Mouse (Mus musculus): ENCODE results near the gene Igf1. TPM values are rescaled to one million over a fixed set of nuclear protein-coding genes. Genes with fewer than 3 reads are reported as not detected.

Igf1 gene
- polyA plus RNA-seq, 1 experiment, result 4.1 TPM

- Histone ChIP-seq H3K4me3 (replicated peaks; ENCODE audit: insufficient read depth, low read depth, low read length) (no peak overlapping the region), H3K4me1 (ENCODE audit: control insufficient read depth, insufficient read depth, low read length) (no peaks in the 10 kb centered on the region), H3K27me3 (ENCODE audit: control insufficient read depth, insufficient read depth, low read length) (no peaks in the 10 kb centered on the region), H3K27ac (ENCODE audit: insufficient read depth, low read length) (no peak overlapping the region)
- no peak for TF ChIP-seq POLR2A (IDR thresholded peaks at IDR 0.05; ENCODE audit: borderline replicate concordance, insufficient read depth, low read length)
- TF ChIP-seq CTCF (IDR thresholded peaks at IDR 0.05; ENCODE audit: borderline replicate concordance, insufficient read depth, low read depth, low read length), result no peak
- whole genome bisulfite sequencing, result 2% methylated on average over 6 of the region's 6 CpGs
- peak in 1 of 2 experiments; percentile 5 for DNase-seq
Observed at GRCm38 (mm10) chr10:87927131-87927609, 69.1 kb downstream of the Igf1 start.

GRCm38 (mm10) chr10:87948192-87948591 lies 90.1 kb downstream of the Igf1 start:
- Histone ChIP-seq H3K27me3 (ENCODE audit: control insufficient read depth, insufficient read depth, low read length) (no peaks in the 10 kb centered on the region), H3K4me1 (ENCODE audit: control insufficient read depth, insufficient read depth, low read length) (no peaks in the 10 kb centered on the region), H3K27ac (ENCODE audit: insufficient read depth, low read length) (no peak overlapping the region), H3K4me3 (replicated peaks; ENCODE audit: insufficient read depth, low read depth, low read length) (no peak overlapping the region)
- 47% methylated on average over 4 of the region's 4 CpGs for WGBS
- TF ChIP-seq POLR2A (IDR thresholded peaks at IDR 0.05; ENCODE audit: borderline replicate concordance, insufficient read depth, low read length), result no peak
- no peak for TF ChIP-seq CTCF (IDR thresholded peaks at IDR 0.05; ENCODE audit: borderline replicate concordance, insufficient read depth, low read depth, low read length)
- no peak for DNase-seq

GRCm38 (mm10) chr10:87971536-87971935 lies 113.5 kb downstream of the Igf1 start:
- H3K4me1 ChIP-seq (ENCODE audit: control insufficient read depth, insufficient read depth, low read length), result no peaks in the 10 kb centered on the region
- 67% methylated on average over 6 of the region's 6 CpGs for WGBS
- TF ChIP-seq CTCF (IDR thresholded peaks at IDR 0.05; ENCODE audit: borderline replicate concordance, insufficient read depth, low read depth, low read length), result no peak
- no peak for TF ChIP-seq POLR2A (IDR thresholded peaks at IDR 0.05; ENCODE audit: borderline replicate concordance, insufficient read depth, low read length)
- H3K27me3 ChIP-seq (ENCODE audit: control insufficient read depth, insufficient read depth, low read length), result no peaks in the 10 kb centered on the region
- no peak for DNase-seq
- no peak overlapping the region for H3K27ac ChIP-seq (ENCODE audit: insufficient read depth, low read length)
- no peak overlapping the region for H3K4me3 ChIP-seq (replicated peaks; ENCODE audit: insufficient read depth, low read depth, low read length)

- no peaks in the 10 kb centered on the region for H3K27me3 ChIP-seq (ENCODE audit: control insufficient read depth, insufficient read depth, low read length)
- H3K4me3 ChIP-seq (replicated peaks; ENCODE audit: insufficient read depth, low read depth, low read length), result no peak overlapping the region
- DNase-seq, result no peak
- no peaks in the 10 kb centered on the region for H3K4me1 ChIP-seq (ENCODE audit: control insufficient read depth, insufficient read depth, low read length)
- no peak for TF ChIP-seq CTCF (IDR thresholded peaks at IDR 0.05; ENCODE audit: borderline replicate concordance, insufficient read depth, low read depth, low read length)
- TF ChIP-seq POLR2A (IDR thresholded peaks at IDR 0.05; ENCODE audit: borderline replicate concordance, insufficient read depth, low read length), result no peak
- 60% methylated on average over 4 of the region's 4 CpGs for WGBS
- H3K27ac ChIP-seq (ENCODE audit: insufficient read depth, low read length), result no peak overlapping the region
Observed at GRCm38 (mm10) chr10:87973911-87974631, 116.0 kb downstream of the Igf1 start.

GRCm38 (mm10) chr10:87985375-87985774 lies 127.3 kb downstream of the Igf1 start:
- no peak for DNase-seq
- no peaks in the 10 kb centered on the region for H3K27me3 ChIP-seq (ENCODE audit: control insufficient read depth, insufficient read depth, low read length)
- WGBS, result 84% methylated on average over 5 of the region's 5 CpGs
- no peak overlapping the region for H3K4me3 ChIP-seq (replicated peaks; ENCODE audit: insufficient read depth, low read depth, low read length)
- no peak for TF ChIP-seq POLR2A (IDR thresholded peaks at IDR 0.05; ENCODE audit: borderline replicate concordance, insufficient read depth, low read length)
- no peak for TF ChIP-seq CTCF (IDR thresholded peaks at IDR 0.05; ENCODE audit: borderline replicate concordance, insufficient read depth, low read depth, low read length)
- no peak overlapping the region for H3K27ac ChIP-seq (ENCODE audit: insufficient read depth, low read length)
- no peaks in the 10 kb centered on the region for H3K4me1 ChIP-seq (ENCODE audit: control insufficient read depth, insufficient read depth, low read length)

- WGBS, result 15% methylated on average over 3 of the region's 3 CpGs
Observed at GRCm38 (mm10) chr10:87986201-87986600, 128.1 kb downstream of the Igf1 start.

More at GRCm38 (mm10) chr10:87986201-87986600, 128.1 kb downstream of the Igf1 start:
- Histone ChIP-seq H3K27ac (ENCODE audit: insufficient read depth, low read length) (no peak overlapping the region), H3K27me3 (ENCODE audit: control insufficient read depth, insufficient read depth, low read length) (no peaks in the 10 kb centered on the region), H3K4me3 (replicated peaks; ENCODE audit: insufficient read depth, low read depth, low read length) (no peak overlapping the region), H3K4me1 (ENCODE audit: control insufficient read depth, insufficient read depth, low read length) (no peaks in the 10 kb centered on the region)
- no peak for DNase-seq
- no peak for TF ChIP-seq POLR2A (IDR thresholded peaks at IDR 0.05; ENCODE audit: borderline replicate concordance, insufficient read depth, low read length)
- no peak for TF ChIP-seq CTCF (IDR thresholded peaks at IDR 0.05; ENCODE audit: borderline replicate concordance, insufficient read depth, low read depth, low read length)

Other genes starting within 250 kb of the Igf1 start
- gene Pmch, start 232.8 kb downstream of the Igf1 start, polyA plus RNA-seq (2012; rRNA removed), result 0.36 and 0.41 TPM in 2 replicates